Mouse (Mus musculus): ENCODE measurements around the gene Cdh4.
A peak's percentile ranks its signal among the peaks of the same experiment; 100 is the strongest.

Gene Cdh4

GRCm38 (mm10) chr2:179476622-179477021, 34.4 kb downstream of the Cdh4 start:
- no peak for DNase-seq

GRCm38 (mm10) chr2:179480800-179481200, 38.6 kb downstream of the Cdh4 start:
- no peak for DNase-seq

- no peak for DNase-seq
Observed at GRCm38 (mm10) chr2:179481363-179481762, 39.1 kb downstream of the Cdh4 start.

GRCm38 (mm10) chr2:179488526-179489139, 46.4 kb downstream of the Cdh4 start:
- DNase-seq: no peak

- no peak for DNase-seq
Observed at GRCm38 (mm10) chr2:179491891-179492290, 49.7 kb downstream of the Cdh4 start.

- no peak for DNase-seq
Observed at GRCm38 (mm10) chr2:179494276-179494675, 52.0 kb downstream of the Cdh4 start.

GRCm38 (mm10) chr2:179510439-179510838, 68.2 kb downstream of the Cdh4 start:
- DNase-seq: no peak

- no peak for DNase-seq
Observed at GRCm38 (mm10) chr2:179516559-179516958, 74.3 kb downstream of the Cdh4 start.

- DNase-seq: no peak
Observed at GRCm38 (mm10) chr2:179518456-179519032, 76.3 kb downstream of the Cdh4 start.

GRCm38 (mm10) chr2:179519161-179519560, 76.9 kb downstream of the Cdh4 start:
- no peak for DNase-seq

GRCm38 (mm10) chr2:179519931-179520330, 77.7 kb downstream of the Cdh4 start:
- DNase-seq: no peak

GRCm38 (mm10) chr2:179520941-179521340, 78.7 kb downstream of the Cdh4 start:
- no peak for DNase-seq

GRCm38 (mm10) chr2:179521444-179521843, 79.2 kb downstream of the Cdh4 start:
- no peak for DNase-seq

GRCm38 (mm10) chr2:179522141-179522540, 79.9 kb downstream of the Cdh4 start:
- no peak for DNase-seq

GRCm38 (mm10) chr2:179526976-179527375, 84.7 kb downstream of the Cdh4 start:
- DNase-seq: no peak

GRCm38 (mm10) chr2:179530436-179531040, 88.3 kb downstream of the Cdh4 start:
- DNase-seq: peak; percentile 74

GRCm38 (mm10) chr2:179533196-179533595, 91.0 kb downstream of the Cdh4 start:
- no peak for DNase-seq

- no peak for DNase-seq
Observed at GRCm38 (mm10) chr2:179533881-179534280, 91.7 kb downstream of the Cdh4 start.

GRCm38 (mm10) chr2:179535204-179535603, 93.0 kb downstream of the Cdh4 start:
- no peak for DNase-seq

- DNase-seq: no peak
Observed at GRCm38 (mm10) chr2:179536762-179537161, 94.5 kb downstream of the Cdh4 start.

- DNase-seq: peak; percentile 63
Observed at GRCm38 (mm10) chr2:179537390-179537789, 95.2 kb downstream of the Cdh4 start.

- DNase-seq: no peak
Observed at GRCm38 (mm10) chr2:179537800-179538450, 95.7 kb downstream of the Cdh4 start.

GRCm38 (mm10) chr2:179538535-179538934, 96.3 kb downstream of the Cdh4 start:
- no peak for DNase-seq
